Mouse (Mus musculus): ENCODE results near the gene Amdhd1. TPM values are rescaled to one million over a fixed set of nuclear protein-coding genes. Genes with fewer than 3 reads are reported as not detected.

The Amdhd1 gene
- polyA plus RNA-seq, 1 experiment from 2014 or later, result 0.18 TPM

DNA sequence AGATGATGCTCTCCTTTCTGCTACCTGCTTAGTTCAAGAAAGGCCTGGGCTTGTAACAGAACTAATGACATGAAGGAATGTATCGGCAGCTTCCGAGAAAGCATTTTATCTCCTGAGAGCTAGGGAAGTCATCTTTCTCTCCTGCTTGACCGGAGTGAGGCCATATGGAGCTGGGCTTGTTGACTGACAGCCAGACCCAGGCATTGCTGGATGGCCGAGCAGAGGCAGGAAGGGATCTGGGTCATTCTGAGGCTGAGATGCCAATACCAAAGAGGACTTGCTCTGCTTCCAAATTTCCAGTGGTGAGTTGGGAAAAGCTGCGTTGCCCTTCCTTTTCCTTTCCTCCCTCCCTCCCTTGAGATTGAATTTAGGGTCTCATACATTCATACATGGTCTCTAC, 20.1 kb downstream of the Amdhd1 start:
- Histone ChIP-seq H3K27ac (ENCODE audit: low read depth, low read length) (no peak overlapping the region), H3K27me3 (replicated peaks; ENCODE audit: control insufficient read depth, insufficient read depth, low read length) (no peaks in the 10 kb centered on the region), H3K9ac (ENCODE audit: low read length) (no peak overlapping the region), H3K9me3 (replicated peaks; ENCODE audit: control insufficient read depth, low read length) (no peaks in the 10 kb centered on the region), H3K4me2 (ENCODE audit: low read length) (no peak overlapping the region), H3K36me3 (ENCODE audit: control insufficient read depth, insufficient read depth, low read length) (no peaks in the 10 kb centered on the region), H3K4me1 (ENCODE audit: control insufficient read depth, insufficient read depth, low read length) (no peaks in the 10 kb centered on the region), H3K4me3 (ENCODE audit: low read depth, low read length) (no peak overlapping the region)
- ATAC-seq (no peak), DNase-seq (ENCODE audit: low spot score) (no peak)
- WGBS, result 93% methylated on average over 5 of the region's 5 CpGs

DNA sequence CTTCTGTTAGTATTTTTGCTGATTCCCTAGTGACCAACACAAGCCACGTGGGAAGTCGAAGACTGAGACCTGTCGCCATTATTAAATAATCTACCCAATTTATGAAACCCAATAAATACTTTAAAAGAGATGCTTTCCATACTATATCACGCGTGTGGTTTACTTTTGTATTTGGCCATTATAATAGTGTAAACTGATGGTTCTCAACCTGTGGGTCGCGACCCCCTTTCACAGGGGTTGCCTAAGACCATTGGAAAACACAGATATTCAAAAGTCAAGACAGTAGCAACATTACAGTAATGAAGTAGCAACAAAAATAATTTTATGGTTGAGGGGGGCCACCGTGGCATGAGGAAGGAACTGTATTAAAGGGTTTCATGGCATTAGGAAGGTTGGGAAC, 20.7 kb downstream of the Amdhd1 start:
- H3K9ac ChIP-seq (ENCODE audit: low read length), result no peak overlapping the region
- H3K4me2 ChIP-seq (ENCODE audit: low read length), result no peak overlapping the region
- no peak for ATAC-seq
- H3K4me1 ChIP-seq (ENCODE audit: control insufficient read depth, insufficient read depth, low read length), result no peaks in the 10 kb centered on the region
- no peak overlapping the region for H3K27ac ChIP-seq (ENCODE audit: low read depth, low read length)
- no peak for DNase-seq (ENCODE audit: low spot score)
- H3K36me3 ChIP-seq (ENCODE audit: control insufficient read depth, insufficient read depth, low read length), result no peaks in the 10 kb centered on the region
- no peaks in the 10 kb centered on the region for H3K9me3 ChIP-seq (replicated peaks; ENCODE audit: control insufficient read depth, low read length)
- 94% methylated on average over 8 of the region's 8 CpGs for WGBS
- no peak overlapping the region for H3K4me3 ChIP-seq (ENCODE audit: low read depth, low read length)
- H3K27me3 ChIP-seq (replicated peaks; ENCODE audit: control insufficient read depth, insufficient read depth, low read length), result no peaks in the 10 kb centered on the region

DNA sequence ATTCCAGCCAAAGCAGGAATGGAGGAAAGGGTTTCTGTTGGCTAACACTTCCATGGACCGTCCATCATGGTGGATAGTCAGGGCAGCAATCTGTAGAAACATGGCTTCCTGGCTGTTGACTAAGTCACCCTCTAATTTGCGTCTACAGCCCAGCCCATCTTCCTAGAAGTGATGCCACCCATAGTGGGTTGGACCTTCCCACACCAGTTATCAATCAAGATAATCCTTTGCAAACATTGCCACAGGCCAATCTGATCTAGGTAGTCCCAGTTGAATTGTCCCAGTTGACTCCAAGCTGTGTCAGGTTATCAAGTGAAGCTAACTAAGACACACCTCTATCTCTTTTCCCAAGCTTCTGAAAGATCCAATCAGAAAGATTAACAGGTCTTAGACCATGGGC, 21.2 kb downstream of the Amdhd1 start:
- DNase-seq (ENCODE audit: low spot score), result no peak
- no peaks in the 10 kb centered on the region for H3K9me3 ChIP-seq (replicated peaks; ENCODE audit: control insufficient read depth, low read length)
- WGBS, result 90% methylated on average over 2 of the region's 2 CpGs
- no peak overlapping the region for H3K4me3 ChIP-seq (ENCODE audit: low read depth, low read length)
- no peak overlapping the region for H3K4me2 ChIP-seq (ENCODE audit: low read length)
- no peaks in the 10 kb centered on the region for H3K27me3 ChIP-seq (replicated peaks; ENCODE audit: control insufficient read depth, insufficient read depth, low read length)
- H3K36me3 ChIP-seq (ENCODE audit: control insufficient read depth, insufficient read depth, low read length), result no peaks in the 10 kb centered on the region
- no peak for ATAC-seq
- no peaks in the 10 kb centered on the region for H3K4me1 ChIP-seq (ENCODE audit: control insufficient read depth, insufficient read depth, low read length)
- no peak overlapping the region for H3K27ac ChIP-seq (ENCODE audit: low read depth, low read length)
- H3K9ac ChIP-seq (ENCODE audit: low read length), result no peak overlapping the region

DNA sequence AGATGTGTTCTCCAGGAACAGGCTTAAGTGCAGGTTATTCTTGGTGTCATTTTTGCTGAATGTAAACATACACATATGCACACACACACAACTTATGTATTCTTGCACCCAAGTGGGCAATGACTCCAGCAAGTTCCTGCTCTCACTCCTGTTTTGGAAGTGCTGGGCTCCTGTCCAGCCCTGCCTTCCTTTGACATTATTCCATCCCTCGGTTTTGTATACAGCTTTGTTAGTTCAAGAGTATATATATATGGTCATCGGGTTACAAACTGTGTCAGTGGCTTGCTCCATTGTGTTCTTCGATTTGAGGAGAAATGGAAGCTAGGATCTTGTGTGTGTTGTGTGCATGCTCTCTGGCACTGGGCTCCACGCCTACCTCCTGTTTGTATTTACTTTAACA, 21.6 kb downstream of the Amdhd1 start:
- no peak overlapping the region for H3K4me2 ChIP-seq (ENCODE audit: low read length)
- H3K4me3 ChIP-seq (ENCODE audit: low read depth, low read length), result no peak overlapping the region
- H3K27ac ChIP-seq (ENCODE audit: low read depth, low read length), result no peak overlapping the region
- H3K36me3 ChIP-seq (ENCODE audit: control insufficient read depth, insufficient read depth, low read length), result no peaks in the 10 kb centered on the region
- no peaks in the 10 kb centered on the region for H3K4me1 ChIP-seq (ENCODE audit: control insufficient read depth, insufficient read depth, low read length)
- 87% methylated on average over 4 of the region's 4 CpGs for WGBS
- ATAC-seq (no peak), DNase-seq (ENCODE audit: low spot score) (no peak)
- no peaks in the 10 kb centered on the region for H3K9me3 ChIP-seq (replicated peaks; ENCODE audit: control insufficient read depth, low read length)
- no peak overlapping the region for H3K9ac ChIP-seq (ENCODE audit: low read length)
- no peaks in the 10 kb centered on the region for H3K27me3 ChIP-seq (replicated peaks; ENCODE audit: control insufficient read depth, insufficient read depth, low read length)

DNA sequence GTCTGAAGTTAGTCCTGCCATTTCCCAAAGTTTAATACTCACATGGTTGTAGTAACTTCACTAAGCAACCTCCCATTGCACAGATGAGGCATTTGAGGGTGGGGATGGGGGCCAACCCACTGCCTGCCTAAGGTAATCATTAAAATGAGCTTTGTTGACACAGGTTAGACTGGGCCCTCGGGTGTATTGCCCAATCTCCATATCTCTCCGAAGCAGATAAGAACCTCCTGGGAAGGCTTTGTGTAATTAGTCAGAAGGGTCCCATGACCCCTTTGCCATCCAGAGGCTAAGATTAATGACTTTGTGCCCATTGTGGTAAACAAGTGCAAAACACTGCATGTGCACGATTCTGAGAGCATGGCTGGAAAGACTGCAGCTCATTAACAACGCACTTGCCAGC, 22.1 kb downstream of the Amdhd1 start:
- Histone ChIP-seq H3K9ac (ENCODE audit: low read length) (no peak overlapping the region), H3K4me3 (ENCODE audit: low read depth, low read length) (no peak overlapping the region), H3K4me1 (ENCODE audit: control insufficient read depth, insufficient read depth, low read length) (no peaks in the 10 kb centered on the region), H3K9me3 (replicated peaks; ENCODE audit: control insufficient read depth, low read length) (no peaks in the 10 kb centered on the region), H3K36me3 (ENCODE audit: control insufficient read depth, insufficient read depth, low read length) (no peaks in the 10 kb centered on the region), H3K27me3 (replicated peaks; ENCODE audit: control insufficient read depth, insufficient read depth, low read length) (no peaks in the 10 kb centered on the region), H3K27ac (ENCODE audit: low read depth, low read length) (no peak overlapping the region), H3K4me2 (ENCODE audit: low read length) (no peak overlapping the region)
- 72% methylated on average over 4 of the region's 4 CpGs for WGBS
- DNase-seq (ENCODE audit: low spot score) (no peak), ATAC-seq (no peak)

DNA sequence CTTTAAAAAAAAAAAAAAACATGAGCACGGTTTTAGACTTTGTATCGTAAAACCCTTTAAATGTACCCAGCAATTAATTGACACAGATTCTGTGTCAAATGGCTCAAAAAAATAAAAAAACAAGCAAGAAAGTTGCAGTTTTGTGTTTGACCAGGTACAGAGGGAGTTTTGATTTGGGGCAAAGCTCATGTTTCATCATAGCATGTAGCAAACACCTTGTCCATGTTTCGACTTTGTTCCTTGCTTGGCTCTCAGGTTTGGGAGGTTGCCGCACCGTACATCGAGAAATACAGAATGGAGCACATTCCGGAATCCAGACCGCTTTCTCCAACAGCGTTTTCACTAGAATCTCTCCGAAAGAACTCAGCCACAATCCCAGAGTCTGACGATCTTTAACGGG, 23.9 kb downstream of the Amdhd1 start:
- Histone ChIP-seq H3K9ac (ENCODE audit: low read length) (no peak overlapping the region), H3K27ac (ENCODE audit: low read depth, low read length) (no peak overlapping the region), H3K9me3 (replicated peaks; ENCODE audit: control insufficient read depth, low read length) (no peaks in the 10 kb centered on the region), H3K36me3 (ENCODE audit: control insufficient read depth, insufficient read depth, low read length) (no peaks in the 10 kb centered on the region), H3K27me3 (replicated peaks; ENCODE audit: control insufficient read depth, insufficient read depth, low read length) (no peaks in the 10 kb centered on the region), H3K4me2 (ENCODE audit: low read length) (no peak overlapping the region), H3K4me1 (ENCODE audit: control insufficient read depth, insufficient read depth, low read length) (no peaks in the 10 kb centered on the region), H3K4me3 (ENCODE audit: low read depth, low read length) (no peak overlapping the region)
- ATAC-seq, result no peak
- 88% methylated on average over 12 of the region's 12 CpGs for WGBS
- DNase-seq (ENCODE audit: low spot score), result no peak

DNA sequence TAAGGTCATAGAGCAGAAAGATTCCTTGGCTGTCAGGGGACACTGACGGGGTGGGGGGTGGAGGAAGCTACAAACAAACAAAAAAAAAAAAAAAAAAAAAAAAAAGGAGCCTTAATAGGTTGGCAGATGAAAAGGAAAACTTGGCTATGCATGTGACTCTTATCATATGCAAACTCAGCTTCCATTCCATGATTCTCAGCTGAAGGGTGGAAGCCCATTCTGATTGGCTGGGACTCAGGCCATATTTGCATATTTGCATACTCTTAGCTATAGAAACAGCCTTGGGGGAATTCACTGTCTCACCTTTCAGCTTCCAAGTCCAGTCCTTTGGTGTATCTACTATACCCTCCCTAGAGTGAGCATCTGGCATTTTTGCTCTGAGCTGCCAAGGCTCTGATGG, 24.4 kb downstream of the Amdhd1 start:
- Histone ChIP-seq H3K4me3 (ENCODE audit: low read depth, low read length) (no peak overlapping the region), H3K27ac (ENCODE audit: low read depth, low read length) (no peak overlapping the region), H3K27me3 (replicated peaks; ENCODE audit: control insufficient read depth, insufficient read depth, low read length) (no peaks in the 10 kb centered on the region), H3K9ac (ENCODE audit: low read length) (no peak overlapping the region), H3K4me2 (ENCODE audit: low read length) (no peak overlapping the region), H3K36me3 (ENCODE audit: control insufficient read depth, insufficient read depth, low read length) (no peaks in the 10 kb centered on the region), H3K9me3 (replicated peaks; ENCODE audit: control insufficient read depth, low read length) (no peaks in the 10 kb centered on the region), H3K4me1 (ENCODE audit: control insufficient read depth, insufficient read depth, low read length) (no peaks in the 10 kb centered on the region)
- DNase-seq (ENCODE audit: low spot score) (peak; percentile 89), ATAC-seq (peak; percentile 92)
- 19% methylated on average over 1 of the region's 1 CpGs for WGBS

DNA sequence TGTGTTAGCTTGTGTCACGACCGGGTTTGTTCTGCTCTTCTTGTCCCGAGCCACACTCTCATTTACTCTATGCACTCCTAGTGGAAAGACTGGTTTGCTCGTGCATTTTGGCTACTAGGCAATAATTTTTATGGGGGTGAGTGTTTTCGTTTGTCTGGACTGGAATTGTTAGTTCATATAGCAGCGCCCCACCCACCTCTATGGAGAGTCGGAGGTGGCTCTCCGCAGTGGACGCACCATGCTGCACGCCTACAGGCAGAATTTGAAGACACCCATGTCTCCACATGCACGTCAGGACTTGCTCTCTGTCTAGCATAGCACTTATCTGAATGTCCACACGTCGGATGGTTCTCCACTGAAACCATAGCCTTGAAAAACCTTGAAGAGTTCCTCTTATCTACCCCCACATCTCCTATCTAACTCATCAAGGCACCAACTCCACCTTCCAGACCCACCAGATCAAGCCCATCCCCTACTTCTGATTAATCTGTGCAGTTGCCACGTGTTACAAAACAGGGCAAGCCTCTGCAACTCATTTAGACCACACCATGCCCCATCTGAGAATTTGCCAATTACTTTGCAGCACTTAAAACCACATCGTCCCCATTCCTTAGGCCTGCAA, 30.2 kb downstream of the Amdhd1 start:
- H3K9ac ChIP-seq (ENCODE audit: low read length), result no peak overlapping the region
- no peaks in the 10 kb centered on the region for H3K4me1 ChIP-seq (ENCODE audit: control insufficient read depth, insufficient read depth, low read length)
- no peak overlapping the region for H3K4me3 ChIP-seq (ENCODE audit: low read depth, low read length)
- H3K36me3 ChIP-seq (ENCODE audit: control insufficient read depth, insufficient read depth, low read length), result no peaks in the 10 kb centered on the region
- H3K27ac ChIP-seq (ENCODE audit: low read depth, low read length), result no peak overlapping the region
- H3K9me3 ChIP-seq (replicated peaks; ENCODE audit: control insufficient read depth, low read length), result no peaks in the 10 kb centered on the region
- no peak for ATAC-seq
- no peak for DNase-seq (ENCODE audit: low spot score)
- 88% methylated on average over 15 of the region's 15 CpGs for WGBS
- no peaks in the 10 kb centered on the region for H3K27me3 ChIP-seq (replicated peaks; ENCODE audit: control insufficient read depth, insufficient read depth, low read length)
- H3K4me2 ChIP-seq (ENCODE audit: low read length), result no peak overlapping the region

DNA sequence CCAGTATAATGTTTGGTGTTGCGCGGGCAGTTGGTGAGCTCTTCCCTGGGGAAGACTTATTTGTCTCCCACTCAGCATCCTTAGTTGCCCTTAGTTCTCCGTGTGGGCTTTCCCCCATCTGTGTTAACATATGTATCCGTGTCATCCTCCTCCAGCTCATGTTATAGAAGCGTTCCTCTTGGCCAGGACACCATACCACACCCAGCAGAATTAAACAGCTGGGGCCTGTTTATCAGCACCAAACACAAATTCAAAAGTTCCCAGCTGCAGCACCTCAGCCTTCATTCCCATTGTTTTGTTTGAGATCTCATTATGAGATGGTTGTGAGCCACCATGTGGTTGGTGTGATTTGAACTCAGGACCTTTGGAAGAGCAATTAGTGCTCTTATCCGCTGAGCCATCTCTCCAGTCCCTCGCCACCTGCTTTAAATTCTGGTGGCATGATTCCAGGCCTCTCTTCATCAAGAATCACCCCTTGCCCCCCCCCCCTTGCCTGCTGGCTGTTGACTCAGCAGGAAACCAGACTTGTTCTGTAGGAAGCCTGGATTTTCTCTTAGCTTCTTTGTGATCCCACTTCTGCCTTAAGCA, 31.4 kb downstream of the Amdhd1 start:
- 69% methylated on average over 7 of the region's 7 CpGs for WGBS
- Histone ChIP-seq H3K27me3 (replicated peaks; ENCODE audit: control insufficient read depth, insufficient read depth, low read length) (no peaks in the 10 kb centered on the region), H3K4me3 (ENCODE audit: low read depth, low read length) (no peak overlapping the region), H3K9me3 (replicated peaks; ENCODE audit: control insufficient read depth, low read length) (no peaks in the 10 kb centered on the region), H3K36me3 (ENCODE audit: control insufficient read depth, insufficient read depth, low read length) (no peaks in the 10 kb centered on the region), H3K27ac (ENCODE audit: low read depth, low read length) (no peak overlapping the region), H3K4me1 (ENCODE audit: control insufficient read depth, insufficient read depth, low read length) (no peaks in the 10 kb centered on the region), H3K4me2 (ENCODE audit: low read length) (no peak overlapping the region), H3K9ac (ENCODE audit: low read length) (no peak overlapping the region)
- ATAC-seq (peak; percentile 20; the same call in 1 of the 2 replicates), DNase-seq (ENCODE audit: low spot score) (peak; percentile 56)
